14 mouse cellular contexts compared by ENCODE assay signal in genomic region chr14:76478076-76478475, GRCm38 (mm10).
"Had no signal": no experiment of that assay in that cellular context is flagged by ENCODE, and none has a peak within 500 bp of the region (broad histone marks: within the 10 kb centered on the region; RNA-seq: fewer than 3 reads in every experiment).

No protein-coding gene starts in this region.

- H3K27ac ChIP-seq: limb, embryonic 10.5 days; liver, embryonic 15.5 days; macrophage; midbrain, embryonic 13.5 days; neural tube, embryonic 13.5 days; stomach, embryonic 15.5 days had no signal

- H3K36me3 ChIP-seq: liver, embryonic 15.5 days; neural tube, embryonic 13.5 days; stomach, embryonic 15.5 days had no signal

- H3K4me1 ChIP-seq: midbrain, embryonic 13.5 days had no signal

- H3K4me3 ChIP-seq: limb, embryonic 10.5 days; liver, embryonic 15.5 days; midbrain, embryonic 13.5 days; neural tube, embryonic 13.5 days; stomach, embryonic 15.5 days had no signal

- ATAC-seq: intestine, embryonic 16.5 days; midbrain, embryonic 13.5 days had no signal

- H3K9me3 ChIP-seq: limb, embryonic 10.5 days; liver, embryonic 15.5 days; midbrain, embryonic 13.5 days; neural tube, embryonic 13.5 days; stomach, embryonic 15.5 days had no signal

- H3K4me2 ChIP-seq: liver, embryonic 11.5 days; liver, embryonic 15.5 days; midbrain, embryonic 13.5 days; neural tube, embryonic 13.5 days; stomach, embryonic 15.5 days had no signal

- H3K27me3 ChIP-seq: liver, embryonic 15.5 days; midbrain, embryonic 13.5 days; neural tube, embryonic 13.5 days; stomach, embryonic 15.5 days had no signal

- DNase-seq: kidney, adult 8-10 months; kidney, postnatal 14 days; lung, adult 2 months; lung, postnatal 10 days; retina, postnatal 1 day; right cerebral cortex, postnatal 14 days had no signal

- H3K9ac ChIP-seq: liver, embryonic 15.5 days; midbrain, embryonic 13.5 days; neural tube, embryonic 13.5 days; stomach, embryonic 15.5 days had no signal
